Mouse (Mus musculus): ENCODE measurements around the gene Ptpn3.
A peak's percentile ranks its signal among the peaks of the same experiment; 100 is the strongest.

The Ptpn3 gene

GRCm38 (mm10) chr4:57332511-57332910 lies 30.9 kb upstream of the Ptpn3 start:
- TF ChIP-seq NANOG (IDR thresholded peaks at IDR 0.05; ENCODE audit: borderline replicate concordance, low read length) (no peak), CTCF (conservative IDR thresholded peaks at IDR 0.05; ENCODE audit: low read length) (no peak), POU5F1 (IDR thresholded peaks at IDR 0.05; ENCODE audit: borderline replicate concordance, low read length) (no peak)
- Histone ChIP-seq H3K4me1 (replicated peaks; ENCODE audit: low read depth, low read length) (0 out of 2 replicates have a peak, but pooled peaks cover 11% of the 10 kb centered on the region), H3K4me3 (replicated peaks; ENCODE audit: low read length) (no peak overlapping the region), H3K36me3 (ENCODE audit: insufficient read depth, low read length) (no peaks in the 10 kb centered on the region), H3K27me3 (ENCODE audit: insufficient read depth, low read length) (0 out of 2 replicates have a peak, but pooled peaks cover 2% of the 10 kb centered on the region), H3K9me3 (ENCODE audit: low read length) (no peaks in the 10 kb centered on the region)

GRCm38 (mm10) chr4:57320606-57321327 lies 19.1 kb upstream of the Ptpn3 start:
- peaks cover 21% of the 10 kb centered on the region for H3K27me3 ChIP-seq (ENCODE audit: insufficient read depth, low read length)
- TF ChIP-seq CTCF (conservative IDR thresholded peaks at IDR 0.05; ENCODE audit: low read length) (peak; percentile 26), NANOG (IDR thresholded peaks at IDR 0.05; ENCODE audit: borderline replicate concordance, low read length) (no peak), POU5F1 (IDR thresholded peaks at IDR 0.05; ENCODE audit: borderline replicate concordance, low read length) (no peak)
- no peaks in the 10 kb centered on the region for H3K9me3 ChIP-seq (ENCODE audit: low read length)
- H3K4me1 ChIP-seq (replicated peaks; ENCODE audit: low read depth, low read length) = peaks cover 3% of the 10 kb centered on the region
- no peaks in the 10 kb centered on the region for H3K36me3 ChIP-seq (ENCODE audit: insufficient read depth, low read length)
- H3K4me3 ChIP-seq (replicated peaks; ENCODE audit: low read length) = no peak overlapping the region

GRCm38 (mm10) chr4:57318525-57319212 lies 17.0 kb upstream of the Ptpn3 start:
- peaks cover 21% of the 10 kb centered on the region for H3K27me3 ChIP-seq (ENCODE audit: insufficient read depth, low read length)
- peaks cover 3% of the 10 kb centered on the region for H3K4me1 ChIP-seq (replicated peaks; ENCODE audit: low read depth, low read length)
- no peak overlapping the region for H3K4me3 ChIP-seq (replicated peaks; ENCODE audit: low read length)
- no peaks in the 10 kb centered on the region for H3K36me3 ChIP-seq (ENCODE audit: insufficient read depth, low read length)
- H3K9me3 ChIP-seq (ENCODE audit: low read length) = no peaks in the 10 kb centered on the region
- TF ChIP-seq POU5F1 (IDR thresholded peaks at IDR 0.05; ENCODE audit: borderline replicate concordance, low read length) = no peak
- TF ChIP-seq CTCF (conservative IDR thresholded peaks at IDR 0.05; ENCODE audit: low read length) = no peak
- no peak for TF ChIP-seq NANOG (IDR thresholded peaks at IDR 0.05; ENCODE audit: borderline replicate concordance, low read length)

- TF ChIP-seq POU5F1 (IDR thresholded peaks at IDR 0.05; ENCODE audit: borderline replicate concordance, low read length) = no peak
- TF ChIP-seq NANOG (IDR thresholded peaks at IDR 0.05; ENCODE audit: borderline replicate concordance, low read length) = no peak
- TF ChIP-seq CTCF (conservative IDR thresholded peaks at IDR 0.05; ENCODE audit: low read length) = no peak
- no peaks in the 10 kb centered on the region for H3K36me3 ChIP-seq (ENCODE audit: insufficient read depth, low read length)
Measured at GRCm38 (mm10) chr4:57312256-57313166, 10.9 kb upstream of the Ptpn3 start.

GRCm38 (mm10) chr4:57311750-57312149 lies 10.1 kb upstream of the Ptpn3 start:
- Histone ChIP-seq H3K4me1 (replicated peaks; ENCODE audit: low read depth, low read length) (peaks cover 33% of the 10 kb centered on the region), H3K27me3 (ENCODE audit: insufficient read depth, low read length) (peaks cover 9% of the 10 kb centered on the region), H3K36me3 (ENCODE audit: insufficient read depth, low read length) (no peaks in the 10 kb centered on the region), H3K9me3 (ENCODE audit: low read length) (no peaks in the 10 kb centered on the region), H3K4me3 (replicated peaks; ENCODE audit: low read length) (no peak overlapping the region)
- TF ChIP-seq NANOG (IDR thresholded peaks at IDR 0.05; ENCODE audit: borderline replicate concordance, low read length) (no peak), CTCF (conservative IDR thresholded peaks at IDR 0.05; ENCODE audit: low read length) (no peak), POU5F1 (IDR thresholded peaks at IDR 0.05; ENCODE audit: borderline replicate concordance, low read length) (no peak)

More at GRCm38 (mm10) chr4:57312256-57313166, 10.9 kb upstream of the Ptpn3 start:
- H3K9me3 ChIP-seq (ENCODE audit: low read length) = no peaks in the 10 kb centered on the region
- no peak overlapping the region for H3K4me3 ChIP-seq (replicated peaks; ENCODE audit: low read length)
- H3K27me3 ChIP-seq (ENCODE audit: insufficient read depth, low read length) = peaks cover 9% of the 10 kb centered on the region
- H3K4me1 ChIP-seq (replicated peaks; ENCODE audit: low read depth, low read length) = peaks cover 27% of the 10 kb centered on the region

- Histone ChIP-seq H3K27me3 (ENCODE audit: insufficient read depth, low read length) (peaks cover 4% of the 10 kb centered on the region), H3K4me3 (replicated peaks; ENCODE audit: low read length) (peak overlapping the region; percentile 41), H3K9me3 (ENCODE audit: low read length) (no peaks in the 10 kb centered on the region), H3K4me1 (replicated peaks; ENCODE audit: low read depth, low read length) (peaks cover 58% of the 10 kb centered on the region), H3K36me3 (ENCODE audit: insufficient read depth, low read length) (no peaks in the 10 kb centered on the region)
- TF ChIP-seq CTCF (conservative IDR thresholded peaks at IDR 0.05; ENCODE audit: low read length) (no peak), POU5F1 (IDR thresholded peaks at IDR 0.05; ENCODE audit: borderline replicate concordance, low read length) (no peak), NANOG (IDR thresholded peaks at IDR 0.05; ENCODE audit: borderline replicate concordance, low read length) (no peak)
Measured at GRCm38 (mm10) chr4:57308214-57309000, 6.8 kb upstream of the Ptpn3 start.

- no peaks in the 10 kb centered on the region for H3K9me3 ChIP-seq (ENCODE audit: low read length)
- TF ChIP-seq NANOG (IDR thresholded peaks at IDR 0.05; ENCODE audit: borderline replicate concordance, low read length) = no peak
- TF ChIP-seq POU5F1 (IDR thresholded peaks at IDR 0.05; ENCODE audit: borderline replicate concordance, low read length) = no peak
- TF ChIP-seq CTCF (conservative IDR thresholded peaks at IDR 0.05; ENCODE audit: low read length) = no peak
- H3K4me1 ChIP-seq (replicated peaks; ENCODE audit: low read depth, low read length) = peaks cover 59% of the 10 kb centered on the region
- no peak overlapping the region for H3K4me3 ChIP-seq (replicated peaks; ENCODE audit: low read length)
- no peaks in the 10 kb centered on the region for H3K36me3 ChIP-seq (ENCODE audit: insufficient read depth, low read length)
- H3K27me3 ChIP-seq (ENCODE audit: insufficient read depth, low read length) = peaks cover 4% of the 10 kb centered on the region
Measured at GRCm38 (mm10) chr4:57307747-57308146, 6.1 kb upstream of the Ptpn3 start.

All from E14TG2a.4 (cell line).